Mouse (Mus musculus): ENCODE data around the gene Gm47791. TPM values are rescaled to one million over a fixed set of nuclear protein-coding genes. Genes with fewer than 3 reads are reported as not detected.
A peak's percentile ranks its signal among the peaks of the same experiment; 100 is the strongest.

The Gm47791 gene
- polyA plus RNA-seq, 1 experiment from 2014 or later: not detected

GRCm38 (mm10) chr1:82793110-82793509, 22.1 kb upstream of the Gm47791 start:
- Histone ChIP-seq H3K9ac (replicated peaks; ENCODE audit: low read length) (no peak overlapping the region), H3K4me2 (ENCODE audit: low read length) (no peak overlapping the region), H3K4me1 (ENCODE audit: control insufficient read depth, insufficient read depth, low read length) (no peaks in the 10 kb centered on the region), H3K27me3 (ENCODE audit: control insufficient read depth, insufficient read depth, low read length) (no peaks in the 10 kb centered on the region), H3K27ac (replicated peaks; ENCODE audit: low read depth, low read length) (no peak overlapping the region), H3K36me3 (ENCODE audit: control insufficient read depth, insufficient read depth, low read length) (no peaks in the 10 kb centered on the region), H3K9me3 (ENCODE audit: control insufficient read depth, low read length) (no peaks in the 10 kb centered on the region), H3K4me3 (replicated peaks; ENCODE audit: low read depth, low read length) (no peak overlapping the region)
- WGBS: 95% methylated on average over 3 of the region's 3 CpGs
- ATAC-seq (ENCODE audit: low FRiP score, low TSS enrichment) (no peak), DNase-seq (no peak)

DNA sequence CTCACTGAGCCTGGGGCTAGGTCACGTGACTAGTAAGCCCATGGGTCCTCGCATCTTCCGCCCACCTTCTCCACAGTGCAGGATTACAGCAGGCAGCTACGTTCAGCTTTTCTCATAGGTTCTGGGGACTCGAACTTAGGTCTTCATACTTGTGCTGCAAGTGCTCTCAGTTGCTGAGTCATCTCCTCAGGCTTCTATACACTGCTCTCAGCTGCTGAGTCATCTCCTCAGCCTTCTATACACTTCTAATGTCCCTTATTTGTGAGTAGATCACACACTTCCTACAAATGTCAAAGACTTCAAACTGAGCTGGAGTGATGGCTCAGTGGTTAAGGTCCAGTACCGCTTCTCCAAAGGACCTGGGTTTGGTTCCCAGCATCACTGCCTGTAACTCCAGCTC, 21.2 kb upstream of the Gm47791 start:
- 86% methylated on average over 6 of the region's 6 CpGs for WGBS
- Histone ChIP-seq H3K27me3 (ENCODE audit: control insufficient read depth, insufficient read depth, low read length) (no peaks in the 10 kb centered on the region), H3K4me3 (replicated peaks; ENCODE audit: low read depth, low read length) (no peak overlapping the region), H3K27ac (replicated peaks; ENCODE audit: low read depth, low read length) (no peak overlapping the region), H3K9ac (replicated peaks; ENCODE audit: low read length) (no peak overlapping the region), H3K36me3 (ENCODE audit: control insufficient read depth, insufficient read depth, low read length) (no peaks in the 10 kb centered on the region), H3K4me2 (ENCODE audit: low read length) (no peak overlapping the region), H3K4me1 (ENCODE audit: control insufficient read depth, insufficient read depth, low read length) (no peaks in the 10 kb centered on the region), H3K9me3 (ENCODE audit: control insufficient read depth, low read length) (no peaks in the 10 kb centered on the region)
- no peak for DNase-seq
- ATAC-seq (ENCODE audit: low FRiP score, low TSS enrichment): no peak

DNA sequence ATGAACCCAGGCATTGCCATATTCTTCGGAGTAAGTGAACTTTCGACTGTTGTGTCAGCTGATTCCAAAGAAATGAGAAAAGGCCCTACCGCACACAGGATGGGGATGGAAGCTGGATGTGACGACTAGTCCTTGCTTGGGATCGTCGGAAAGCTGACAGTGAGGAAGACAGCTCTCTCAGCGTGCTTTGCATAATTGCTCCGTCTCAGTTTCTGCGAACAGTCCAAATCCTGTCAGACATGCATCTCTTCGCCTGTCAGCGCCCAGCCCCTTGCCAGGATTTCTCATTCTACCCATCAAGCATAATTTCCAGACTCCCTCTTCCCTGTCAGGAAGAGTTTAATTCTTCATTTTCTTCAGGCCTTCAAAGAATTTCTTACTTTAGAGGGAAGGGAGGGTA, 20.1 kb upstream of the Gm47791 start:
- peak; percentile 78 for DNase-seq
- Histone ChIP-seq H3K36me3 (ENCODE audit: control insufficient read depth, insufficient read depth, low read length) (no peaks in the 10 kb centered on the region), H3K9me3 (ENCODE audit: control insufficient read depth, low read length) (no peaks in the 10 kb centered on the region), H3K4me2 (ENCODE audit: low read length) (no peak overlapping the region), H3K27ac (replicated peaks; ENCODE audit: low read depth, low read length) (no peak overlapping the region), H3K9ac (replicated peaks; ENCODE audit: low read length) (no peak overlapping the region), H3K27me3 (ENCODE audit: control insufficient read depth, insufficient read depth, low read length) (no peaks in the 10 kb centered on the region), H3K4me3 (replicated peaks; ENCODE audit: low read depth, low read length) (no peak overlapping the region), H3K4me1 (ENCODE audit: control insufficient read depth, insufficient read depth, low read length) (no peaks in the 10 kb centered on the region)
- ATAC-seq (ENCODE audit: low FRiP score, low TSS enrichment): peak; percentile 80
- WGBS: 32% methylated on average over 11 of the region's 11 CpGs

- Histone ChIP-seq H3K27me3 (ENCODE audit: control insufficient read depth, insufficient read depth, low read length) (no peaks in the 10 kb centered on the region), H3K4me2 (ENCODE audit: low read length) (no peak overlapping the region), H3K36me3 (ENCODE audit: control insufficient read depth, insufficient read depth, low read length) (no peaks in the 10 kb centered on the region), H3K27ac (replicated peaks; ENCODE audit: low read depth, low read length) (no peak overlapping the region), H3K9ac (replicated peaks; ENCODE audit: low read length) (no peak overlapping the region), H3K4me1 (ENCODE audit: control insufficient read depth, insufficient read depth, low read length) (no peaks in the 10 kb centered on the region), H3K4me3 (replicated peaks; ENCODE audit: low read depth, low read length) (no peak overlapping the region), H3K9me3 (ENCODE audit: control insufficient read depth, low read length) (no peaks in the 10 kb centered on the region)
- ATAC-seq (ENCODE audit: low FRiP score, low TSS enrichment) (no peak), DNase-seq (no peak)
- 78% methylated on average over 7 of the region's 7 CpGs for WGBS
Observed at GRCm38 (mm10) chr1:82788070-82788469, 17.0 kb upstream of the Gm47791 start.

DNA sequence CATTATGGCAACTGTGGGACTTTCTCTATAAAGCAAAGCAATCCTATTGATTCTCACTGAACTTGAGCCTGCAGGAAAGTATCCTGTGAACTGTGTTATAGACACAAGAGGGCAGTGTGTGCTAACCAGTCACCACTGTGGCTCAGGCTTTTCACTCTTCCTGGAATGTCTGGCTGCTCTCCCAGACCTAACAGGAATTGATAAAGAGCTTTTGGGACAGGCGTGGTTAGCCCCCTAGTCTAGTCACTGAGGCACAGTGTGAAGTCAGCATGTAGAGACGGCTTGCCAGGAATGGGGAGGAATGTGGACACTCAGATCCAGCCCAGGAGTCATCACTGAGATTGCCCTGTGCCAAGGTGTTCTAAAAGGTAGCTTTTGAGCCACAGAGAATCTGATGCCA, 16.4 kb upstream of the Gm47791 start:
- H3K27ac ChIP-seq (replicated peaks; ENCODE audit: low read depth, low read length): no peak overlapping the region
- H3K4me1 ChIP-seq (ENCODE audit: control insufficient read depth, insufficient read depth, low read length): no peaks in the 10 kb centered on the region
- no peak overlapping the region for H3K9ac ChIP-seq (replicated peaks; ENCODE audit: low read length)
- no peaks in the 10 kb centered on the region for H3K27me3 ChIP-seq (ENCODE audit: control insufficient read depth, insufficient read depth, low read length)
- no peak overlapping the region for H3K4me3 ChIP-seq (replicated peaks; ENCODE audit: low read depth, low read length)
- H3K36me3 ChIP-seq (ENCODE audit: control insufficient read depth, insufficient read depth, low read length): no peaks in the 10 kb centered on the region
- ATAC-seq (ENCODE audit: low FRiP score, low TSS enrichment) (peak; percentile 76), DNase-seq (peak; percentile 90)
- H3K4me2 ChIP-seq (ENCODE audit: low read length): no peak overlapping the region
- 2% methylated on average over 2 of the region's 2 CpGs for WGBS
- no peaks in the 10 kb centered on the region for H3K9me3 ChIP-seq (ENCODE audit: control insufficient read depth, low read length)

GRCm38 (mm10) chr1:82785546-82785945, 14.5 kb upstream of the Gm47791 start:
- Histone ChIP-seq H3K9me3 (ENCODE audit: control insufficient read depth, low read length) (no peaks in the 10 kb centered on the region), H3K4me1 (ENCODE audit: control insufficient read depth, insufficient read depth, low read length) (no peaks in the 10 kb centered on the region), H3K27ac (replicated peaks; ENCODE audit: low read depth, low read length) (no peak overlapping the region), H3K9ac (replicated peaks; ENCODE audit: low read length) (no peak overlapping the region), H3K27me3 (ENCODE audit: control insufficient read depth, insufficient read depth, low read length) (no peaks in the 10 kb centered on the region), H3K4me2 (ENCODE audit: low read length) (no peak overlapping the region), H3K36me3 (ENCODE audit: control insufficient read depth, insufficient read depth, low read length) (no peaks in the 10 kb centered on the region), H3K4me3 (replicated peaks; ENCODE audit: low read depth, low read length) (no peak overlapping the region)
- ATAC-seq (ENCODE audit: low FRiP score, low TSS enrichment) (no peak), DNase-seq (no peak)
- WGBS: 75% methylated on average over 6 of the region's 6 CpGs

GRCm38 (mm10) chr1:82783559-82783958, 12.5 kb upstream of the Gm47791 start:
- WGBS: 77% methylated on average over 3 of the region's 3 CpGs
- Histone ChIP-seq H3K4me2 (ENCODE audit: low read length) (no peak overlapping the region), H3K4me3 (replicated peaks; ENCODE audit: low read depth, low read length) (no peak overlapping the region), H3K36me3 (ENCODE audit: control insufficient read depth, insufficient read depth, low read length) (no peaks in the 10 kb centered on the region), H3K4me1 (ENCODE audit: control insufficient read depth, insufficient read depth, low read length) (no peaks in the 10 kb centered on the region), H3K9ac (replicated peaks; ENCODE audit: low read length) (no peak overlapping the region), H3K27ac (replicated peaks; ENCODE audit: low read depth, low read length) (no peak overlapping the region), H3K27me3 (ENCODE audit: control insufficient read depth, insufficient read depth, low read length) (no peaks in the 10 kb centered on the region), H3K9me3 (ENCODE audit: control insufficient read depth, low read length) (no peaks in the 10 kb centered on the region)
- ATAC-seq (ENCODE audit: low FRiP score, low TSS enrichment): no peak
- no peak for DNase-seq

DNA sequence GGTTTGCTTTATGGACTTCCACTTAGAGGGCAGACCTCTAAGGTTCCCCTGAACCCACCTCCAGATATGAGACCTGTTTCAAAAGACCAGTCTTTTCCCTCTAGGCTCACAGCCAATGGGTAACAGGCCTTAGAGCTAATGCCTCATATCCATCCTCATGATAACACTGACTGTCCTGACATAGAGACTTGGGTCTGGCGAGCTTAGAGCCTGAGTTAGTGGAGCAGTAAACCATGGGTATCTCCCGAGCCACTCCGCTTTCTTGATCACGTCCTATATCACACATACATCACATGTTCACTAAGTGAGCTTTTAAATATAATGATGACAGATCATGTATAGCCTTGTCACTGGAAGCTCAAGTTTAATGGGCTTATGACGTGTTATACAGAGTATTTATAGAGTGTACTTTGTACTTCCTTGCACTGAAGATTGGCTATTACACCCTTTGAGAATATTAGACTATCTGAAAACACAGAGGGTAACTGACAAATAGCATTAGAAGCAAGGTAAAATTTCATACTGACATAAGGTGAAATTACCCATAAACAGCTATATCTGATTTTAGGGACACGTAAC, 8.4 kb upstream of the Gm47791 start:
- WGBS: 89% methylated on average over 6 of the region's 6 CpGs

DNA sequence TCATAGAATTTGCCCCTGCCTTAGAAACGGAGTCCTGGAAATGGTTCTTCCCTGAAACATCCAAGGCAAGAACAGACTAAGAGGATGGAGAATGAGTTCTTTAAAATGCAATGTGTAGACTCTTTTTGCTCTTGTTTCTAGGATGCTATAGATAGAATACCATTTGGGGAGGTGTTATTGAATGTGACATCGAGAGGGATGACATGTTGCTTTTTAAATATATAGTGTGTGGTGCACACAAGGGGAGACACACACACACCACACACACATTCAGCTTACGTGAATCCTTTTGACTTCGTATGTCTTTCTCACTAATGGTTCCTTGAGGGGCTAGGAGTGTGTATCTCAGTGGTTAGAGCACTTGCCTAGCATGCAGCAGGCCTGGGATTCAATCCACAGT, 4.2 kb upstream of the Gm47791 start:
- H3K9ac ChIP-seq (replicated peaks; ENCODE audit: low read length): no peak overlapping the region
- no peaks in the 10 kb centered on the region for H3K9me3 ChIP-seq (ENCODE audit: control insufficient read depth, low read length)
- H3K4me1 ChIP-seq (ENCODE audit: control insufficient read depth, insufficient read depth, low read length): no peaks in the 10 kb centered on the region
- no peaks in the 10 kb centered on the region for H3K36me3 ChIP-seq (ENCODE audit: control insufficient read depth, insufficient read depth, low read length)
- DNase-seq (no peak), ATAC-seq (ENCODE audit: low FRiP score, low TSS enrichment) (no peak)
- H3K27ac ChIP-seq (replicated peaks; ENCODE audit: low read depth, low read length): no peak overlapping the region
- H3K4me2 ChIP-seq (ENCODE audit: low read length): no peak overlapping the region
- H3K27me3 ChIP-seq (ENCODE audit: control insufficient read depth, insufficient read depth, low read length): no peaks in the 10 kb centered on the region
- H3K4me3 ChIP-seq (replicated peaks; ENCODE audit: low read depth, low read length): no peak overlapping the region
- WGBS: 92% methylated on average over 4 of the region's 4 CpGs

More for the DNA sequence above, 8.4 kb upstream of the Gm47791 start:
- no peak overlapping the region for H3K27ac ChIP-seq (replicated peaks; ENCODE audit: low read depth, low read length)
- no peaks in the 10 kb centered on the region for H3K9me3 ChIP-seq (ENCODE audit: control insufficient read depth, low read length)
- H3K4me3 ChIP-seq (replicated peaks; ENCODE audit: low read depth, low read length): no peak overlapping the region
- H3K4me1 ChIP-seq (ENCODE audit: control insufficient read depth, insufficient read depth, low read length): no peaks in the 10 kb centered on the region
- no peak overlapping the region for H3K9ac ChIP-seq (replicated peaks; ENCODE audit: low read length)
- DNase-seq (no peak), ATAC-seq (ENCODE audit: low FRiP score, low TSS enrichment) (no peak)
- no peaks in the 10 kb centered on the region for H3K27me3 ChIP-seq (ENCODE audit: control insufficient read depth, insufficient read depth, low read length)
- H3K36me3 ChIP-seq (ENCODE audit: control insufficient read depth, insufficient read depth, low read length): no peaks in the 10 kb centered on the region
- H3K4me2 ChIP-seq (ENCODE audit: low read length): no peak overlapping the region

Measured in midbrain, embryonic 14.5 days (tissue).